Mouse (Mus musculus) bone marrow, adult 2 months (tissue): ENCODE data around the gene Nucb2.

Experiments used
- CTCF ChIP-seq: fragments of 200-500 bp; IDR thresholded peaks from 2 replicates; pipeline ENCODE4 v1.5.1; 2011; ENCODE audit warnings: low read length, control low read depth; ENCODE audit not compliant: control insufficient read depth, insufficient read depth
- POLR2A ChIP-seq: fragments of 200-500 bp; IDR thresholded peaks from 2 replicates; pipeline ENCODE4 v1.6.1; 2011; ENCODE audit warnings: low read depth, mild to moderate bottlenecking, control low read depth, low read length, borderline replicate concordance; ENCODE audit not compliant: control insufficient read depth

DNA sequence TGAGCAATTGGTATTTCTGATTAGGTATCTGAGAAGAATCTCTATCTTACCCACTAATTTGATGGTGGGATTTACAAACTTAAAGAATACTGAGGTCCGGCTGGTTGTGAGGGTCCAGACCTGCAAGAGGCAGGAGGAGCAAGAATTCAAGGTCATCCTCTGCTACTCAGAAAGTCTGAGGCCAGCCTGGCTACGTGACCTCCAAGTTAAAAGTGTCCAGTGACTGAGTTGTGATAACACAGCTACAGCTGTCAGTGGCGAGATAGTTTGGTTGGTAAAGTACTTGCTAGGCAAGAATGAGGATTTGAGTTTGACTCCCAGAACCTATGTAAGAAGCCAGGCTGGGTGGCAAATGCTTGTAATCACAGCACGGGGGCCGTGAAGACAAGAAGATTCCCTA, 14.0 kb downstream of the Nucb2 start:
- TF ChIP-seq POLR2A (no peak), CTCF (no peak)
